Mouse (Mus musculus) brain, adult 2 months (tissue): Measurements from ENCODE around the gene Pcsk1n.
"Not testable (repeated sequence)": the region's sequence is repeated elsewhere in the genome, so short reads cannot be mapped to it uniquely, and the experiment has no call there.

Experiments used
- DNase-seq: peaks from one replicate; pipeline ENCODE4 v3.0.0; 2011; ENCODE audit warnings: low read depth, low spot score

Gene Pcsk1n

GRCm38 (mm10) chrX:7919601-7920383 is at the start of gene Pcsk1n:
Gene Pcsk1n (plus strand): TSS chrX:7919822.
- DNase-seq = peak; percentile 92

DNA sequence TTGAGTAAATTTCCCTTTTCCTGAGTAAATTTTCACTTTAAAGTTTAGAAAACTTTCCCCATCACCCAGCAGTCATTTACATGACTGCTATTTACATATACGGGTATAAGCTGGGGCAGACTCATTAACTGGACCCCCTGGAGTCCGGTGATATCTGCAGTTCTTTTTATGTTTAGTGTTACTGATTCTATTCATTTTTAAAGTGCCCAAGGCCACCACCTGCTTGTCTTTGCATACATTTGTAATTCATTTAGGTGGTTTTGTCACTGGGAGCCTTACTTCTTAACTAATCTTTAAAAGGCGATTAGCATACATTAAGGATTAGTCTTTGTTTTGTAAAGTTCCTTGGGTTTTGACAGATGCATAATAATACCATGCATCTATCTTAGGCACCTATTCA is 49.8 kb upstream of the Pcsk1n start:
- DNase-seq = no peak

DNA sequence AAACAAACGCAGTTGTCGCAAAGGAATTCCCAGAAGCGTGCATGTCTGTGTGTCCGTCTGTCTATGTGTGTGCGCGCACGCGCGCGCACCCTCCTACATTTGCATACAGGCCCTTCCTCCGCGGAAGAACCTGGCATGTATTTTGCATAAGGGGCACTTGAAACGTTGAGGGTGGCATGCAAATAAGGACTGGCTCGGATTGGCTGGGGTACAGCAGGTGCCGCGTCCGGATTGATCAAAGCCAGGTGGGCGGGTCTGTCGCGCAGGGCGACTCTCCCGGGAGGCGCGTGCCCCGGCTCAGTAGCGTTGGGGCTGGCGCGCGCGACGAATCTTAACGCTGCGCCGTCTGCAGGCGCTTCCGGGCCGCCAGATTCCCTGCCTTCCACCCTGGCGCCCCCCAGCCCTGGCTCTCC is 41.6 kb upstream of the Pcsk1n start, which contains the start of gene Pim2:
Gene Pim2, plus strand, starts transcription at position 256 of the 413 bp plus-strand sequence.
- DNase-seq = peak; percentile 97

DNA sequence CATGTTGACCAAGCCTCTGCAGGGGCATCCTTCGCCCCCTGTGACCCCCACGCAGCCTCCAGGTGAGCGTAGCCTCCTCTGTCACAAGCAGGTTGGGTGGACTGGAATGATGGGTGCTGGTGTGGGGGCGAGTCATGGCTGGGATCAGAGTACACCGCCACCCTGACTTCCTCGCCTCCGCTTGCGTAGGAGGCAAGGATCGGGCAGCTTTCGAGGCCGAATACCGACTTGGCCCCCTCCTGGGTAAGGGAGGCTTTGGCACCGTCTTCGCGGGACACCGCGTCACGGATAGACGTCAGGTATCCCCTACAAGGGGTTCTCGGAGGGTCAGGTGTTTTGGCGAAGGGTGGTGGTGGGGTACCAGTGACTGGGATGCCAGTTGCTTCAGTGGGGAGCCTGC is 41.1 kb upstream of the Pcsk1n start:
- peak; percentile 34 for DNase-seq

- peak; percentile 95 for DNase-seq
Measured at GRCm38 (mm10) chrX:7879819-7880218, 39.8 kb upstream of the Pcsk1n start.

- DNase-seq = peak; percentile 97
Measured at GRCm38 (mm10) chrX:7883841-7884567, 35.6 kb upstream of the Pcsk1n start, which contains the start of gene Slc35a2. Gene Slc35a2 (plus strand): TSS chrX:7884028.

DNA sequence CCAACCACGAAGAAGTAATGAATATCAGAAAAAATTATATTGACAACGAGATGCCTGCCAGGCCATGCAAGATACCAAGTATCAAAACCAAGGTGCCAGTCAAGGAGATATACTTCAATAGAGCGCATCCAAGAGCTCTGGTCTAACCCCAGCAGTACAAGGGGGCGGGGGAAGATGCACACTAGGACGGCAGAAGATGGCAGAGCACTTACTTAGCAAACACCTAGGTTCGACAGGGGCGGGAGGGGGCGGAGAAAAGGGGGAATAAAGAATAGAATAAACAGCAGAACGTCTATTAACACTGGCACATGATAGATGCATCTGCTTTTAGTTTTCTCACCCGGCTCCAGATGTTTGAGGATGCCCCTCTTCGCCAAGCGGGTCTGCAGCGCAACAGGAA is 21.4 kb upstream of the Pcsk1n start:
- DNase-seq = peak; percentile 17

DNA sequence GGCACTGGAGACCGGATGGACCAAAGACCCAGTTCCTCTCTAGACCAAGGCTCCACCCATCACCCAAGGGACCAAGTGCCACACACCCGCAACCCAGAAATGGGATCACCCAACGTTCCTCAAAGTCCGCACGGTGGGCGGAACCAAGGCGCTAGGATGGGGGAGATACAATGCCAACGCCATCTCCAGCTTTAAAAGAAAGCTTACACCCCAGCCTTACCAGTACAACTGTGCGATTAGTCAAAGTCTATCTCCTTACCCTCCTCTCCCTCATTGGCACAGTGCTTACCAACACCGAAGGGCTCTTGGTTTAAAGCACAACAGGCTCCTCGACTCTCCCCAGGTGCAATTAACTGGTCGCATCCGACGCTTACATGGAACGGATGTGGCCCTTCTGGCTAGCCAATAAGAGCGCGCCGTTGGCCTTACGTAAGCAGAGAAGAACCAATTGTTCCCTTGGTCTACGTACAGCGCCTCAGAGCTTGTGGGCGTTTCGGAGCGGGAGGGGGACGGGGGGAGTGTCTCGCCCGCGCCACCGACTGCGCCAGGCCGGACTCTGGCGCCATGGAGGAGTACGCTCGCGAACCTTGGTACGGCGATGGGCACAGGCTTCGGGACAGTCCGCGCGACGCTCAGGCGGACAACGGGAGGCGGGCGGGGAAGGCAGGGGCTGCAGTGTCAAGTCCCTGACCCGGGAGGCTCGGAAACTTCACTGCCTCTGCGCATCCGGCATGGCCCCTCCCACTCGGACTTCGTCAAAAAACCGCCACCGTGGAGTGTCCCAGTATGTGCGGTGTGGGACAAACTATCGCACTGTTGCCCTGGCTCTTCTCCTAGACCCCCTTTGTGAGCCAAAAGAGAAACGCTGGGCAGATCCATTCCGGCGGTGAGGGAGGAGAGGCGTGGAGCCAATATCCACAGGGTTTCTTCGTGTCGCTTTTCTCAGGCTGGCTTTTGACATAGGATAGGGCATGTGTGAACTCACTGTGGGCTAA is 20.4 kb upstream of the Pcsk1n start, which contains the start of the genes Pqbp1 and Timm17b:
Gene Pqbp1, minus strand, starts transcription at position 390 of the 995 bp plus-strand sequence.
Gene Timm17b, plus strand, starts transcription at position 478 of the 995 bp plus-strand sequence.
- peak; percentile 98 for DNase-seq

- no peak for DNase-seq
Measured at GRCm38 (mm10) chrX:7904441-7904840, 15.2 kb upstream of the Pcsk1n start.

DNA sequence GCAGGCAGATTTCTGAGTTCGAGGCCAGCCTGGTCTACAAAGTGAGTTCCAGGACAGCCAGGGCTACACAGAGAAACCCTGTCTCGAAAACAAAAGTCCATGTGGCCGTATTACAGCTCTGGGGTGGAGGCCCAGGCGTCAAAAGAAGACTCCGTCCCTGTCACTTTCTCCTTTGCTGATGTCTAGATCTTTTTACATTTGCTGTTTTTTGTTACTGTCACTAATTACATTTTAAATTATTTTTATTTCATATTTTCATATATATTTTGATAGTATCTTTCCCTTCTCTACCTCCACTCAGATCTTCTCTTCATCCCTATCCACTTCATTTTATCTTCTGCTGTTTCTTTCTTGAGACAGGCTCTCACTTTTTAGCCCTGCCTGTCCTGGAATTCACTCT is 11.9 kb upstream of the Pcsk1n start, which contains the start of gene Gm10491:
Gene Gm10491, minus strand, starts transcription at position 101 of the 400 bp plus-strand sequence.
- no peak for DNase-seq

DNA sequence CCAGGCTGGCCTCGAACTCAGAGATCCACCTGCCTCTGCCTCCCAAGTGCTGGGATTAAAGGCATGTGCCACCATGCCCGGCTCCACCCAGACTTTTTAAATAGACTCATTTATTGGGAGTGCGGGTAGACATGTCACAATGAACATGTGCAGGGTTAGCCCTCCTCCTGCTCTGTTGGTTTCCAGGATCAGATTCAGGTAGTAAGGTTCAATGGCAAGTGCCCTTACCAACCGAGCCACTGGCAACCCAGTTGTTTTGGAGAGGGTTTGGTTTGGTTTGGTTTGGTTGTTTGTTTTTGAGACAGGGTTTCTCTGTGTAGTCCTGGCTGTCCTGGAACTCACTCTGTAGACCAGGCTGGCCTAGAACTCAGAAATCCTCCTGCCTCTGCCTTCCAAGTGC is 10.4 kb upstream of the Pcsk1n start, which contains the start of gene Gm10490:
Gene Gm10490, plus strand, starts transcription at position 301 of the 400 bp plus-strand sequence.
- DNase-seq = not testable (repeated sequence)

- DNase-seq = peak; percentile 30
Measured at GRCm38 (mm10) chrX:7910473-7910872, 9.1 kb upstream of the Pcsk1n start.

DNA sequence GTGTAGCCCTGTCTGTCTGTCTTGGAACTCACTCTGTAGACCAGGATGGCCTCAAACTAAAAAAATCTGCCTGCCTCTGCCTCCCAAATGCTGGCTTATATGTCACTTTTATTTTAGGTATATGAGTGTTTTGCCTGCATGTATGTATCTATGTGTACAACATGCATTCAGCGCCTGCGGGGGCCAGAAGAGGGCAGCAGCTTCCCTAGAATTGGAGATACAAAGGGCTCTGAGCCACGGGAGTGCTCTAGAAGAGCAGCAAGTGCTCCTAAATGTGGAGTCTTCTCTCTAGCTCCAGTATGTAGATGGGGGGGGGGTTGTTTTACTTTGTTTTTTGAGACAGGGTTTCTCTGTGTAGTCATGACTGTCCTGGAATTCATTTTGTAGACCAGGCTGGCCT is 4.0 kb upstream of the Pcsk1n start:
- peak; percentile 20 for DNase-seq

- DNase-seq = not testable (repeated sequence)
Measured at GRCm38 (mm10) chrX:7917960-7918359, 1.7 kb upstream of the Pcsk1n start.

GRCm38 (mm10) chrX:7922032-7922431 is 2.4 kb downstream of the Pcsk1n start:
- peak; percentile 53 for DNase-seq

DNA sequence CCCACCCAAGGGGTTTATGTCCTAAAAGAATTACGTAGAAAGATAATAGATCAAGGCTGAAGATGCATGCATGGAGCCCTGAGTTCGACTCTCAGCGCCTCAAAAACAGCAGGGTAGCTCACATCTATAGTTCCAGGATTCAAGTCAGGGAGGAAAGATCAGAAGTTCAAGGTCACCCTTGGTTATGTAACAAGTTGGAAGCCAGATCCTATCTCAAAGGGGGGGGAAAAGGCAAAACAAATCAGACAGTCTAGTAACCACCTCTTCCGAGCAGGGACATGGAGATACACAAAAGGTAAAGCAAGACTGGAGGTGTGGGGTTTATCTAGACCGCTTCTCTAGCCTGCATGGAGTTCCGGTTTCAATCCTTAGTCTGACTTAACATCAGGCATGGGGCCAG is 6.6 kb downstream of the Pcsk1n start:
- no peak for DNase-seq

DNA sequence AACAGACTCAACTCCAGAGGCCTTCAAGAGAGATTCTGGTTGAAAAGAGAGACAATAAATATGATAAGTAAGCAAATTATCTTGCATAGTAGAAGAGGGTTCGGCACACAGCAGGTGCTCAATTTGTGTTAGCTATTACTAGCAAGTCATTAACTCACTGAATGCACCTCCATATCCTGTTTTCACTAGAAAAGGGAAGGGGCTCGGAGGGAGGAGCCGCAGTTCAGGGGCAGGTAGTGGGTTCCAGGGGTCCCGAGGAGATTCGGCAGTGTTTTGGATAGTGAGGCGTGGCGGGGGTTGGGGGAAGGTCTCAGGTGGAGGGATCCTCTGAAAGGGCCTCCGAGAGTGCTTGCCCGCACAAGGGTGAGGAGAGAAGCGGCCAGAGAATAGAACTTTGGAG is 7.5 kb downstream of the Pcsk1n start:
- DNase-seq = no peak

DNA sequence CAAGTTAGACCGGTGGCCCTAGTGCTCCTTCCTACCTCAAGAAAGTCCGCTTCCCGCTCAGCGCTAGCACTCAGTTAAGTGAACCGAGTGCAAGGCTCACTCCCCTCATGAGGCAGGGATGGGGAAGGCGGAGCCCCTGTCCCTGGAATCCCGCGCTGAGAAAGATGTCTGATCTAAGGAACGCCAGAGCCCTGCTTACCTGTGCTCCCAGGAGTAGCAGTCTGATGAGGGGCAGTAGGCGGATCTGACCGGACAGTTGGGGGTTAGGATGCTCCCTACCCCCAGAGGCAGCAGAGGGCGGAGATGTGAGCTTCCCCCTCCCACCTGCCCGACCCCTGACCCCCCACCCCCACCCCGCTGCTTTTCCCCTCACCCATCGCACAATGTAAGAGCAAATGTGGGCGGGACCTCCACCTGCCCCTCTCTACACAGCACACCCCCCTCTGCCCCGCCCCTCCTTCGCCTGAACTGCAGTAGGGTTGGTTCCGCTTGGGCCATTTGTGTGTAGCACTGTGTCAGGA is 8.7 kb downstream of the Pcsk1n start, which contains the start of gene Eras:
Gene Eras, minus strand, starts transcription at position 338 of the 521 bp plus-strand sequence.
- no peak for DNase-seq

DNA sequence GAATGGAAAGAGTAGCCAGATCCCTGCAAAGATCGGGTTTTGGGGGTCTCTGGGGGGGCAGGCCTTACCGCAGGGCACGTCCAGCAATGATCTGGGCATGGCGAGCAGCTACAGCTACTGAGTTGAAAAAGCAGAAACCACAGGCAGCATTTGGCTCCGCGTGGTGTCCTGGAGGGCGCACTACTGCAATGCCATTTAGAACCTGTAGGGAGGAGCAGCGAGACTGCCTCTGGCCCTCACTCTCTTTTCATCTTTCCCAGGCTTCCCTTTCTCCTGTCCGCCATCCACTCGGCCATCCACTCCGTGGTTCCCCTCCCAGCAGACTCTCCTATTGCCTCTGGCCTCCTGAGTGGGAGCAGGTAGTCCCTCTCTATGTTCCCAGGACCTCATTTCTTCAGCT is 17.3 kb downstream of the Pcsk1n start:
- DNase-seq = peak; percentile 10

- DNase-seq = no peak
Measured at GRCm38 (mm10) chrX:7937667-7938066, 18.0 kb downstream of the Pcsk1n start.

- DNase-seq = no peak
Measured at GRCm38 (mm10) chrX:7945618-7946017, 26.0 kb downstream of the Pcsk1n start.
